Mouse (Mus musculus) spleen, adult 2 months (tissue): ENCODE results near the gene Robo1.

Experiments used
- CTCF ChIP-seq: fragments of 200-500 bp; IDR thresholded peaks from 2 replicates; pipeline ENCODE4 v1.5.1; 2011; ENCODE audit warnings: mild to moderate bottlenecking, inconsistent platforms; ENCODE audit not compliant: insufficient read depth, insufficient read length, insufficient replicate concordance; ENCODE audit errors: extremely low read depth
- POLR2A ChIP-seq: fragments of 200-500 bp; IDR thresholded peaks from 2 replicates; pipeline ENCODE4 v1.6.1; 2011; ENCODE audit warnings: low read depth, low read length, inconsistent platforms

DNA sequence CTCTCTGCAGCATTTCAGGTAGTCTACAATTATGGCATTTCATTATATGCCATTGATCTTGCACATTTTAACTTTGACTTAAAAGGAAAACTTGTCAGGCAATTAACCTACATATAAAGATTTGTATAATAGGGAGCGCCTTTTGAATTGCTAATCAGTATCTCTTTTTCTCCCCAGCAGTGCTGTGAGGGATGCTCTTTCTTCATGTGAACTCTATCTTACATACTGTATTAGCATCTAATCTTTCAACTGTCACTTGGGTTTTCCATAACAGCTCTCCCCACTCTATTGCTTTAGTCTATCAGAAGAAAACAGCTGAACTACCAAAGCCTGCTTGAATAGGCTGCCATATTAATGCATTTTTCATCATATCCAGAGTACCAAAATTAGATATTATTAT, 29.7 kb downstream of the Robo1 start:
- TF ChIP-seq POLR2A (no peak), CTCF (no peak)
